Mouse (Mus musculus): Measurements from ENCODE around the gene Ckm.

The Ckm gene

DNA sequence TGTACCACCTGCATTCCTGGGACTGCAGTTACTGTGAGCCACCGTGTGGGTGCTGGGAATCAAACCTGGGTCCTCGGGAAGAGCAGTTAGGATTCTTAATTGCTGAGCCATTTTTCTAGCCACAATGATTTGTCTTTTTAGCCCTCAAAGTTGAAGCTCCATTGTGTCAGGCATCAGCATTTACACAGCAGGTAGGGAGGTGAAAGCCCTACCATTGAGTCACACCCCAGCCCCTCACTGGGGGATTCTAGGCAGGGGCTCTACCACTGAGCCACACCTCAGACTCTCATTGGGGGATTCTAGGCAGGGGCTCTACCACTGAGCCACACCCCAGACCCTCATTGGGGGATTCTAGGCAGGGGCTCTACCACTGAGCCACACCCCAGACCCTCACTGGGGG, 31.7 kb downstream of the Ckm start:
- DNase-seq = no peak

DNA sequence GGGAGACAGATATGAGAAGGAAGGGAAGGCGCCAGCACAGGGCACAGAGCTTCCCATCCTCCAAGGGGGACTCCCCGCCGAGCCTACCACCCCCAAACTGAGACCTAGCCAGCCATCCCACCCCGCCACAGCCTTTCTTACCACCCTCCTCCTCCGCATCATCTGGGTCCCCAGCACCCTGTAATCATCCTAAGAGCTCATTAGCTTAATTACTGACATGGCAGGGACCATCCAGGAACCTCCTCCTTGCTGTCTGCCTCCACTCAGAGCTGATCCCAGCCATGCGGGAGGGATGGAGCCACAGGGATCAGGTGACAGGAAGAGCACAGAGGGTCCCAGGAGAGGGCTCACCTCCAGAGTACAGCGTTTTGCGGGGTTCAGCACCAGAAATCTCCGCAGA, 32.5 kb downstream of the Ckm start:
- no peak for DNase-seq

DNA sequence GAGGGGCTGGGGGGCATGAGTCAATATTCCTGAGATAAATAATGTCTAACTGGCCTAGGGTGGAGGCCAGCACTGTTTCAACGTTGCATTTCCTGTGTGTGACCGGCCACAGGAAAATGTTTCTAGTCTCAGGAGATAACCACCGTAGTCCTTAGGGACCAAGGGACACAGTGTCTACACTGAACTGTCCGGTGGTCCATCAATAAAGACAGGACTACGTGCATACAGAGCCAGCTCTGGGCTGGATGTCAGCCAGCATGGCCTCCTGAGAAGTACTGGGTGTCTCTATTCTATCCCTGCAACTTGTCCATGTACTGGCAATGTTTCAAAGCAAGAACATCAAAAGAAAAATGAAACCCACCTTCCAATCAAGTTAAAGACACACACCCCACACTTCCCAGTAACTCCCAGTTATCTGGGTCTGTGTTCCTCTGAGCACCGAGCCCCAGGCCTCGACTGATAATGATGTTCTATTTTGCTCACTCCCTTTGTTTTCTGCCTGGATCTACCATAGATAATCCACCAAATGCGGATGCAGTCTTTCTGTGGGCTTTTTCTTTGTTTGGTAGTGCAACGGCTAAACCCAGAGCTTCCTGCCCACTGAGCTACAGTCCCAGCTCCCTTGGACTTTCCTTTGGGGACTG, 37.0 kb downstream of the Ckm start:
- peak; percentile 52 for DNase-seq

DNA sequence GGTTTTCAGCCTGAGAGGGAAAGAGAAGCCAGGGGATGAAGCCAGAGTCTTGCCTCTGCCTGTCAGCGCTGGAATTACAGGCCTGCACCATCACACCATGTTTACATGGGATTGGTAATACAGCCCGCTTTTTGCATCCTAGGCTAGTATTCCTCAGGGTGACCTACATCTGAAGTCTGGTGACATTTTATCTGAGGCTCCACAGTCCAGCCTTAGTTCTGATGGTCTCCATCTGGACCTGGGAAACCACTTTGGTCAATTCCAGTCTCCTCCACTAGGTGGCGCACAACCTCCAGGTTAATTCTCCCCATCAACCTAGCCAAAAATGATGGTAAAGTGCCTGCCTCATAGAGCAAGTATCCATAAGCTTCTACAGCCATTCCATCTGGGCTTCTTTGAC, 38.8 kb downstream of the Ckm start:
- peak; percentile 87 for DNase-seq

DNA sequence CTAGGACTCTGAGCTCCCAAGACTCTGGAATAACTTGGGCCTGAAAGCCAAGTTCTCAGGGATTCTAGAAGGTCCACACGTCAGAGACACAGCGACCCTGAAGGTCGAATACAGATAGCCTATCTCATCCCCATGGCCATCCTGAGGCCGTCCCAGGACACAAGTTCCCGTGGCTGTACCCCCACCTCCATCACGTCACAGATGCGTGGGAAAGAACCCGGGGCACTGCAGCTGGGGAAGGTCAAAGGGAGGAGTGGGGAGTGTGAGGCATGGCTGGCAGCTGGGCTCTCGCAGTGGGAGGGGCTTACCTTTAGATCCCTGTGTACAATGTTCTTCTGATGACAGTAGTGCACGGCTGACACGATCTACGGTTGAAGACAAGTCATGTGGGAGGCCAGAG, 40.2 kb downstream of the Ckm start:
- DNase-seq = no peak

DNA sequence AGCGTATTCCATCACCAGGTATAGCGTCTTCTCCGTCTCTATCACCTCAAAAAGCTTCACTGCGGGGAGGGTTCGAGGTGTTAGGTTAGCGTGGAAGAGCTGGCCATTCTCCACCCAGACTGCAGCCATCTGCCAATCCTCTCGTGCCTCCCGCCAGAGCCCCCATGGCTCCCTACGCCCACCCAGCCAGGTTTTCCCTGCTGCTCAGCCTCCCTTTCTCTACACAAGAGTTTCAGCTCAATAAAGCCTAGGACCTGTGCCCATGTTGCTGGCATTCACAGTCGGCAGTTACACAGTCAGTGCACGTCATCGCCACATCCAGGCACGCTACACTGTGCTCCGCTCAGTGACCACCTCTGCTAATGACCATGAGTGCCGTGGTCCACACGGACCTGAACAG, 43.1 kb downstream of the Ckm start:
- DNase-seq = no peak

DNA sequence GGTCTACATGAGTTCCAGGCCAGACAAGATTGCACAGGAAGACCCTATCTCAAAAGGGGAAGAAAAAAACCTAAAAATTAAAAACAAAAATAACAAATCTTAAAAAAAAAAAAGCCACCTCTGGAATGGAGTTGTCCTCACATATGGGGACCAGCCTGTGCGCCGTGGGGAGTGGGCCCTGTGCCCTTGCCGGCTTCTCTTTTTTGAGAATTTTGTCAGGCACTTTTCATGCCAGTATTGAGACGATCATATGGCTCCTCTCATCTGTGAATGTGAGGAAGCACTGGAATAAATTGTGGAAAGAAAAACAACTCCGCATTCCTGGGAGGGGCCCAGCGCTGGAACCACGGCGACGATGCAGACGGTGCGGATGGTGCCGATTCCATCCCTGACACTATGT, 44.6 kb downstream of the Ckm start:
- DNase-seq = no peak

DNA sequence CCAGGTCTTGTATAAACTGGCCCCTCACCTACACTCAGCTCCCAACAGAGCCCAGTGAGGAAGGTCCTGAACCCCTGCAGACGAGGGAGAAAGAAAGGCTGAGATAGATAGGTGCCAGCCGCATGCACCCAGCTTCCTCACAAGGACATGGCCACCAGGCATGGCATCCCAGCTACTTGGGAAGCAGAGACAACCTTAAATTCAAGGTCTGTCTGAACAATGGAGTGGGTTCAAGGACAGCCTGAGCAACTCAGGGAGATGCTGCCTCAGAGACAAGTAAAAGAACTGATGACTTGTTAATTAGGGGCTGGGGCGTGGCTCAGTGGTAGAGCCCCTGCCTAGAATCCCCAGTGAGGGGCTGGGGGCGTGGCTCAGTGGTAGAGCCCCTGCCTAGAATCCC, 50.6 kb downstream of the Ckm start:
- DNase-seq = no peak

DNA sequence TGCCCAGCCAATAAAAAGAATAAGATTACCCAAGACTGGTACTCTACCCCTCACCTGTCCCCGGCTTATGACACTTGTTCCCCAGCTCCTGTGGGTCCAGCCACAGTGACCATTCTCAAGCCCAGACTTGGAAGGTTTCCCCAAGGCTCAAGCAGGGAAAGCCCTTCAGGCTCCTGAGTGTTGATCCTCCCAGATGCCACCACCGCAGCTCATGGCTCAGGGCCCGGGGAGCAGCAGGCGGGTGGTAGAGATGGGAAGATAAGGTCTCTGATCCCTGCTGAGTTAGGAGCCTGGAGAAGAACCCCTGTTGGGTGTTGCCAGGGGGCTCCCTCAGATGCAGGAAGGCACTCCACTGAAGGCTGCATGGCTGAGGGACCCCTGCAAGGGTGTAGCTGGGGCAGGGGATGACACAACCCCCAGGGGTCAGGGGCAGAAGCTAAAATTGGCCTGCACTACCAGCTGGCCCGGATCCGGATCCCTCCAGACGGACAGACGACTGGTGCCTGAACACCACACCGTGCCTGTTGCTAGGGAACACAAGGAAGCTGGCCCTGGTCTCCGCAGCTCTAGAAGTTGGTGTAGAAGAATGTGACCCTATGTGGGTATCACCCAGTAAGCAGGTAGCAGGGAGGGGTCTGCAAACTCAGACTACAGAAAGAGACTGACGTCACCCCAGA, 51.4 kb downstream of the Ckm start:
- DNase-seq = no peak

DNA sequence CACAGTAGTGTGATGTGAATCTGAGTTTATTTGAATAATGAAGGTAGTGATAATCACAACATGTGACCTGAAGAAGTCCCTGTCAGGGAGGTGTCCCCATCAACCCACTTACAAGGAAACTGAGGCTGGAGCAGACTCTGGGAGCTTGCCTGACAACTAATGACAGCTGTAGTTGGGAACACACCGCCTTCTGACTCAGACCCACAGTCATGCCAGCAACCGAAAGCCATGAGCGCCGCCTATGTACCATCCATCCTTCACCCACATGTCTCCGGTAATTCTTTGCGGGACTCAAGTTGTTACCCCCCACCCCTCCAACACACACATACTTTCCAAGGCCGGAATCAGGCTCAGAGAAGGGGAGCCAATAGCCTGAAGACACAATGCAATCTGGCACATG, 52.1 kb downstream of the Ckm start:
- no peak for DNase-seq

DNA sequence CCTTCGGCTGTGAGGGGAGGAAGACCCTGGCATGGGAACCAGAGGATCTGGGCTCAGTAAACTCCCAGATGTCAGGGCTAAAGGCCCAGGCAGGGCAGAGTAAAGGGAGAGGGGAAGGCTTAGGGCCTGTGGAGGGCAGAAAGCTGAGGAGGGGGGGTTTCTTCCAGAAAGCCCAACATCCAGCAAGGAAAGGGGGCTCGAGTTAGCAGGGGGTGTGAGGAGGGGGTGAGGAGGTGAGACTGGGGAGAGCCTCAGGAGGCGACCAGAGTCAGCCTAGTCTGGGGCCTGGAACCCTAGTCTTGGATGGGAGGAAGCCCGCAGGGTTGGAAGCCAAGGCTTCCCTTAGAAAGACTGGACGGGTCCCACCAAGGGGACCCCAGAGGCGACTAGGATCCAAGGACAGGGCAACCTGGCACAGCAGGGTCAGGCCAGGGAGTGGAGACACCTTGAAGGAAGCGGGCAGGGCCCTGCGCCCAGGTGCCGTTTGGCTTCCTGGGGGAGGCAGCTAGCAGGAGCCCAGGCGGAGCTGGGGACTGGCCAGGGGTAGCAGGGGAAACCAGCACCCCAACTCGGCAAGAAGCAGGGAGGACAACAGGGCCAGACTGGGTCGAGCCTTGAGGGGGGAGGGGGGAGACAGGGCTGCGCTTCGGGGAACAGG, 53.0 kb downstream of the Ckm start:
- DNase-seq = no peak

DNA sequence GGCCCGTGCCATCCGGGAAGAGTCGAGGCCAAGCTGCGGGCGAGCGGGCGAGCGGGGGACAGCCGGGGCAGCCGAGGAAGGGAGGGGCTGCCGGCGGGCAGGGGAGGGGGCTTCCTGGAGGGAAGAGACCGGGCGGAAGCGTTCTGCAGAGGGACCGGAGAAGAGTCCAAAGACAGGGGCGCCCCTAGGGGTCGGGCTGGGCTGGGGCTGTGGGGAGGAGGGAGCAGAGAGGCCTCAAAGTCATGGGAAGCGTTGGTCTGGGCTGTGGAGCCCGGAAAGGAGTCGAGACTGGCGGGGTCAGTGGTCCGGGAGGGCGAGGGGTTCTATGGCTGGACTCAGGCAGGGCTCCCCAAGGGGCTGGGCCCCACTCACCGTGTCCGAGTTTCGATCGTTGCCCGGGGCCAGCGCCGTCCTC, 53.5 kb downstream of the Ckm start:
- no peak for DNase-seq

DNA sequence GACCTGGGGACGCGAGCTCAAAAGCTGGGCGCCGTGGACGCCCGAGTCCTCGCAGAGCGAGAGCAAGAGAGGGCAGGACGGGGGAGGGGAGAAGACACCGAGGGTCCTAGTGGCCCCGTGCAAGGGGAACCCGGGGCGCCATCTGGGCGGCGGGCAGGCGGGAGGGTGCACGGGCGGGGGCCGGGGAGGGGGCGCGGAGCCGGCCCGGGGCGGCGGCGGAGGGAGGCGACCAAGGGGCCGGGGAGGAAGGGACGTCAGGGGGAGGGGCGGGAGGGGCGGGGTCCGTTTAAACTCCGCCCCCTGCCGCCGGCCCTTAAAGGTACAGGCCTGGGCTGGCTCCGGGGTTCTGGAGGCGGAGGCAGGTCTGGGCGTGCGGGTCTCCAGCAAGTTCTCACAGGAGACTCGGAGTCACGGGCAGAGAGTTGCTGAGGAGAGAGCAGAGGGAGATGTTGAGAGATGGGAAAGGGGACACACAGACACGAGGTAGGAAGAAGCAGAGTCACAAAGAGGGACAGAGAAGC, 54.1 kb downstream of the Ckm start, which contains the start of gene Mark4:
Gene Mark4 (minus strand): TSS at position 231 of the 521 bp plus-strand sequence.
- DNase-seq = peak; percentile 79

DNA sequence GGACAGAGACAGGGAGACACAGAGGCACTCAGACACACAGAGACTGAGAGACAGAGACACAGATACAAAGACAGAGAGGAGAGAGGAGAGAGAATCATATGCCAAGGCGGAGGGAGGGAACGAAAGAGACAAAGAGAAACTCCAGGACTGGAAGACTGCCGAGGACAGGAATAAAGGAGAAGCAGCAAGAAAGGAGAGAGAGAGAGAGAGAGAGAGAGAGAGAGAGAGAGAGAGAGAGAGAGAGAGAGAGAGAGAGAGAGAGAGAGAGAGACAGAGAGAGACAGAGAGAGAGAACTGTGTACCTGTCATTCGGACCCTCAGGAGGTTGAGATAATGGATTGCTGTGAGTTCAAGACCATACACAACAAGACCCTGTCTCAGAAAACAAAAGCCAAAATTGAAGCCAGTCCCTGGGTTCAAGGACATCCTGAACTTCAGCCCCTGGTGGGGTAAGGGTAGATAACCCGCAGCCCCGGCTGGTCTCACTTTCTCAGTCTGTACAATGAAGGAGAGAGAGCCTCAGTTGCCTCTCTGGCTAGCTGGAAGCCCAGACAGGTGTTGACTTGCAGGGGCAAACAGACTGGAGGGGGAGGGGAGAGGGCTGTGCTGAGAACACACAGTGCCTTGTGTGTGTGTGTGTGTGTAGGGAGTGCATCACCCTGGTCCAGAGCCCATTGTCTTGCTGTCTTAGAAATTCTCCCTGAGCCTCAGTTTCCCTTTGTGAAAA, 54.7 kb downstream of the Ckm start:
- DNase-seq = no peak

DNA sequence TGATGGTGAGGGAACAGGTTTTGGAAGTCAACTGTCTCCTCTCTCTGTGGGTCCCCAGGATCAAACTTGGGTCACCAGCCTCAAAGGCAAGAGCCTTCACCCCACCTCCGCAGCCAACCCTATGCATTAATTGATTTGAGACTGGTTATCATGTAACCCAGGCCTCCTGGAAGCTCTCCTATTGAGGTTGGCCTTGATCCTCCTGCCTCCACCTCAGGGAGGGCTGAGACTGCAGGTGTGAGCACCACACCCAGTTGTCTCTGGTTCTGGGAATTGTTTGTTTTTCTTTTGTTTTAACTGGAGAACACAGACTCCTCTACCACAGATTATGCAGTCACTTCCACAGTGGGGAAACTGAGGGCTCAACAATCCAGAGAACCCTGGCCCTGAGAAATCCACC, 55.9 kb downstream of the Ckm start:
- DNase-seq = no peak

DNA sequence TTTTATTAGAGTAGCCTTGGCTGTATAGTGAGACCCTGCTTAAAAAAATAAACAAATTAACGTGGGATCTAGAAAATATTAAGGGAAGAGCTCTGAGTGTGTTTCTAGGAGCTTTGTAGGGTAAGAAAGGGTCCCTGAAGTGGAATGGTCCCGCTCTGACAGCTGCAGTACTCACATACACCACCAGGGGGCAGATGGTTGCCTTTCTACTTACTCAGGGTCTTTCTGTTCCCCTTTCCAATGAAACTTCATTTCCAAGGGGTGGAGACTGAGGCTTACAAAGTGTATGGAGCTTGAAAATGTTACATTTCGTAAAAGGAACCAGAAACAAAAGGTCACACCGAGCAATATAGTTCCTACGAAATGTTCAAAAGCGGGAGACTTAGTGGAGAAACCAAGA, 56.9 kb downstream of the Ckm start:
- DNase-seq = peak; percentile 82

DNA sequence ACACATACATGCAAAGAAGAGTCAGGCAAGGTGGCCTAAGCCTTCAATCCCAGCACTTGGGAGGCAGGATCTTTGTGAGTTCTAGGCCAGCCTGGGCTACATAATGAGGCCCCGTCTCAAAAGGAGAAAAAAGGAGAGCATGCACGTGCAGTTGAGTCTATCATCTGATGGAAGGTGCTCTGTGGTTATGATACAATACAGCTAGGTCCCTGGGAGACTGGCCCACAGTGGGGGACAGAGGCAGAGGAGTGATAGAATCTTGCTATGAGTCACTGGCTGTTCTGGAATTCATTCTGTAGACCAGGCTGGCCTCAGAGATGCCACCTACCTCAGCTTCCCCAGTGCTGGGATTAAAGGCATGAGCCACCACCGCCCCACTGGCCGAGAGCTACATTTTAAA, 57.9 kb downstream of the Ckm start:
- DNase-seq = no peak

DNA sequence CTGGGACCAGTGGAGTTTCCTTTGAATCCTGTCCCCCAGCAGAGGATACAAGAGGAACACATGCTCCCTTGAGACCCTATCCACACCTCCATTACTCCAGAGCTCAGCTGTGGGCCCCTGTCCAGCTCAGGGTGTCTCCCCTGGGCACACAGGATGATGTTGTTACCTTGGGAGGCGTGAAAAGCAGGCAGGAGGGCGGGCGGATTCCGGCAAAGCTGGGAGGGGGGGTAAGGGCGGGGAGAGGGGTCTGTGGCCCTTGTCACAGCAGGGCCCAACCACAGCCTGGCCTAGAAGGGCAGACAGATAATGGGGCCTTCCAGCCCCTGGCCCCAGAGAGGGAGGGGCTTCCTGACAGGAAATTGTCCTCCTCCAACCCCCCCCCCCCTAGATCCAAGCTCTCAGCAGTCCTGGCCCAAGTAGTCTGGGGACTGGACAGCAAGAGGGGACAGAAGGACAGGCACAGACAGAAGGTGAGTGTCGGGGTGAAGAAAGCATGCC, 58.4 kb downstream of the Ckm start, which contains the start of gene Exoc3l2:
Gene Exoc3l2 (plus strand): TSS at position 448 of the 498 bp plus-strand sequence.
- DNase-seq = no peak

DNA sequence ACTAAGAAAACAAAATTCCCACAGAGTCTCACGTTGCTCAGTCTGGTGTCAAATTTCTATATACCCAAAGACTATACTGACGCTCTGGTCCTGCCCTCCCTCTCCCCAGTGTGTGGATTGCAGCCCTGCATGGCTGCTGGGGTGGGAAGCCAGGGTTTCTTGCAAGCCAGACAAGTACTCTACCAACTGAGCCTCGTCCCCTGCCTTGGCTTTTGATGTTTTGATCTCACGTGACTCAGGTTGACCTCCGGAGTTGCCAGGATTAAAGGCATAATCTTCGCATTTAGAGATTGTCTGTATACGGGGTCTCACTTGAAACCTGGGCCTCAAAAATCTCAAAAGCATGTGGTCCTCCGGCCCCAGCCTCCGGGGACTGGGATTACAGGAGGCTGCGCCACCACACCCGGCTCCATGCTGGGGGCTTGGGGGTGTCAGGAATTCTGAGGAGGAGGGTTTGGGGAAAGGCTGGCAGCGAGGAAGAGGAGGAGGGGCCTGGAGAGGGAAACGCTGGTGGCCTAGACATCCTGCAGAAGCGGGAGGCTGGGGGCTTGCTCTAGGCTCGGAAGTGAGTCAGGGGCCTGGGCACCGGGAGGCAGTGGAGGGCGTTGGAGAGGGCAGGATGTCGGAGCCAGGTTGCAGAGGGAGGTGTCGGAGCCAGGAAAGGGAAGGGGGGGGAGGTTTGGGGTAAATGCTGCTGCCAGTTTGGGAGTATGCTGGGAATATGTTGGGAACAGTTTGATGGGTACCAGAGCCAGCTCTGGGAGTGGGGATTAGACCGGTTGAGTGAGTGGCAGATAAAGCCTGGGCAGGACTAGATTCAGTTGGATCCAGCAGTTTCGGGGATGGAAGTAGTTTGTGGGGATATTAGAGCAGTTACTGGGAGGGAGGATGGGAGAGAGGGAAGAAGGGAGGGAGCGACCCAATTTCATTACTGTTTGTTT, 60.1 kb downstream of the Ckm start:
- DNase-seq = no peak

DNA sequence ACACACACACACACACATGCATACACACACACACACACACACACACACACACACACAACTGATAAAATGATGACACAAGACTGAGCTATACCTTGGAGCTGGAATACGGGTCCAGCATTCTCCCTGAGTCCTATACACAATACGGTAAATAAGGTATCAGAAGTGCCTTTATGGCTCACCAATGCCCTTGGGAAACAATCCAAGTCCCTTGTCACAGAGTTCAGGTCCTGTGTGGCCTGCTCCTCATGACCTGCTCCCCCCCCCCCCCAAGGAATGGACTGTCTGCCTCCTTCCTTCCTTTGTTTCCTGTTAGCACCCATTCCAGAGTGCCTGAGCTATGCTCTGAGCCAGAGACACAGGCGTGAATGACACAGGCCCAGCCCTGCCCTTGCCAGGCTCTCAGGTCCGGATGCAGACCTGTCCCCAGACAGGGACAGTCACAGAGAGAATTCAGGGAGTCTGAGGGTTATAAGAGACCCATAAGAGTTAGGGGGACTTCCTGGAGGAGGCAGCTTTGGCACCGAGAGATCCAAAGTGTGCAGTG, 62.1 kb downstream of the Ckm start:
- DNase-seq = peak; percentile 59

DNA sequence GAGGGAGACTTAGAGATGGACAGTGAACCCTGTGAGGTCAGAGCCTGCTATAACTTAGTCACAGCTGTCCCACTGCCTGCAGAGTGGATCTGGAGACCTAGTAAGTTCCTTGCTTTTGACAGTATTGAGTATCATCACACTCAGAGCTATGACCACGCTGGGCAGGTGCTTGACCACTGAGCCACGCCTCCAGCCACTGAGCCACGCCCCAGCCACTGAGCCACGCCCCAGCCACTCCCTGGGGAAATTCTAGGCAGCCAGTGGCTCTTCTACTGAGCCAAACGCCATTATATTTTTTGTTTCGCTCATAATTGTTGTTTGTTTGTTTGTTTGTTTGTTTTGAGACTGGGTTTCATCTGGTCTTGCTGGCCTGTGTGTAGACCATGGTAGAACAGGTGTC, 63.1 kb downstream of the Ckm start:
- DNase-seq = peak; percentile 55

DNA sequence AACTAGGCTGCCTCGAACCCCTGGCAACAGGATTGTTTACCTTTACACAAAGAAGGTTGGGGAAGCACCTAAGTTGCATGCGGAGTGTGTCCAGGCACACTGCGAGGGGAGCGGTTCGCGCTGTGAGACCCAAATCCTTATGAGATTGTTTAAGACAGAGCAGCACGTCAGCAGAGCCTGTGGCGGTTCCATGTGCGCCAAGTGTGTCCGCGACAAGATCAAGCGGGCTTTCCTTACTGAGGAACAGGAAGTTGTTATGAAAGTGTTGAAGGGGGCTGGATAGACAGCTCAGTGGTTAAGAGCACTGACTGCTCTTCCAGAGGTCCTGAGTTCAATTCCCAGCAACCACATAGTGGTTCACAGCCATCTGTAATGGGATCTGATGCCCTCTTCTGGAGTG, 63.7 kb downstream of the Ckm start:
- DNase-seq = no peak
